Mouse (Mus musculus) forebrain, embryonic 11.5 days (tissue): Measurements from ENCODE around the gene Hpcal1. TPM values are rescaled to one million over a fixed set of nuclear protein-coding genes. Genes with fewer than 3 reads are reported as not detected.

ENCODE experiments used
- ATAC-seq: fragments of 200-750 bp; cut with Nextera tagmentation; replicated peaks from 2 replicates; pipeline ENCODE4 v1.8.0; 2017; ENCODE audit warnings: moderate TSS enrichment; ENCODE audit not compliant: low FRiP score
- DNase-seq: peaks from one replicate; pipeline ENCODE4 v3.0.0-alpha.2; 2017; ENCODE audit warnings: low spot score
- H3K27ac ChIP-seq: fragments of 300-500 bp; sonication (generic); 2 replicates; pipeline ENCODE4 v1.5.1; 2014; ENCODE audit warnings: low read depth, low read length
- H3K27me3 ChIP-seq: fragments of 300-500 bp; sonication (generic); 2 replicates; pipeline ENCODE4 v1.6.1; 2014; ENCODE audit warnings: mild to moderate bottlenecking, low read length, mixed read lengths; ENCODE audit not compliant: control insufficient read depth, insufficient read depth
- H3K36me3 ChIP-seq: fragments of 300-500 bp; sonication (generic); 2 replicates; pipeline ENCODE4 v1.6.1; 2014; ENCODE audit warnings: mild to moderate bottlenecking, low read length, moderate library complexity, mixed read lengths; ENCODE audit not compliant: control insufficient read depth, insufficient read depth
- H3K4me1 ChIP-seq: fragments of 300-500 bp; sonication (generic); replicated peaks from 2 replicates; pipeline ENCODE4 v1.6.1; 2014; ENCODE audit warnings: low read length, mixed read lengths; ENCODE audit not compliant: control insufficient read depth, insufficient read depth
- H3K4me2 ChIP-seq: fragments of 300-500 bp; sonication (generic); 2 replicates; pipeline ENCODE4 v1.6.1; 2014; ENCODE audit warnings: low read depth, mild to moderate bottlenecking, low read length, moderate library complexity, mixed read lengths; ENCODE audit not compliant: severe bottlenecking
- H3K4me3 ChIP-seq: fragments of 300-500 bp; sonication (generic); 2 replicates; pipeline ENCODE4 v1.5.1; 2014; ENCODE audit warnings: low read depth, low read length
- H3K9ac ChIP-seq: fragments of 300-500 bp; sonication (generic); 2 replicates; pipeline ENCODE4 v1.6.1; 2014; ENCODE audit warnings: low read length
- H3K9me3 ChIP-seq: fragments of 300-500 bp; sonication (generic); 2 replicates; pipeline ENCODE4 v1.6.1; 2016; ENCODE audit warnings: low read length, mixed read lengths; ENCODE audit not compliant: control insufficient read depth
- WGBS: fragments of 180-500 bp; shearing (Covaris S2); extraction: QIAGEN DNeasy Blood & Tissue Kit; methylation state at CpG from one replicate; pipeline ENCODE4 v1.1.7; 2014; 5-methylcytosine and 5-hydroxymethylcytosine counted together
- polyA plus RNA-seq: library from polyadenylated mRNA; unstranded; fragments of >200 nt; fragmentation: Nextera tagmentation; extraction: Ambion mirVana; gene quantifications from 2 replicates; pipeline ENCODE4 v1.2.1, GENCODE M21; 2014

Gene Hpcal1
- polyA plus RNA-seq, 1 experiment from 2014 or later: 41.9 TPM

DNA sequence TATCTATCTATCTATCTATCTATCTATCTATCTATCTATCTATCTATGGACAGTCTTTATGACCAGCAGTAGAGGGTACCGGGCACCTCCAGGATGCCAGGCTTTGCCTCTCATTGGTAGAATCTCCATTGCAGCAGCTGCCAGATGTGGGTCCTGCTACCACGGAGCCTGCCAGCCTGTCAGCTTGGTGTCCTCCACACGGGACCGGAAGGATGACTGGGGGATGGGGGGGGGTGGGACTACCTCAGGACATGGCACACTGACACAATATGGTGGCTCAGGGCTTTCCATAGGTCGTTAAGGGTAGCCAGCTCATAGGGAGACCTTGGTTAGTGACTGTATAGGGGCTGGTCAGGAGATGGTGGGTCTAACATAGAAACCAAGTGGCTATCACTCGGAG, 45.7 kb downstream of the Hpcal1 start:
- ATAC-seq (no peak), DNase-seq (no peak)
- Histone ChIP-seq H3K9ac (no peak overlapping the region), H3K27me3 (no peaks in the 10 kb centered on the region), H3K4me2 (no peak overlapping the region), H3K4me1 (no peaks in the 10 kb centered on the region), H3K9me3 (no peaks in the 10 kb centered on the region), H3K36me3 (no peaks in the 10 kb centered on the region), H3K27ac (no peak overlapping the region), H3K4me3 (no peak overlapping the region)
- 93% methylated on average over 6 of the region's 6 CpGs for WGBS

- no peak overlapping the region for H3K4me3 ChIP-seq
- H3K9ac ChIP-seq: no peak overlapping the region
- H3K27me3 ChIP-seq: no peaks in the 10 kb centered on the region
- H3K36me3 ChIP-seq: no peaks in the 10 kb centered on the region
- ATAC-seq: no peak
- no peaks in the 10 kb centered on the region for H3K4me1 ChIP-seq
- no peak overlapping the region for H3K27ac ChIP-seq
- no peaks in the 10 kb centered on the region for H3K9me3 ChIP-seq
- DNase-seq: no peak
- no peak overlapping the region for H3K4me2 ChIP-seq
- 87% methylated on average over 10 of the region's 10 CpGs for WGBS
These were observed 46.4 kb downstream of the Hpcal1 start for GRCm38 (mm10) chr12:17736859-17737577.

- H3K27me3 ChIP-seq: no peaks in the 10 kb centered on the region
- H3K4me1 ChIP-seq: no peaks in the 10 kb centered on the region
- ATAC-seq: no peak
- H3K36me3 ChIP-seq: no peaks in the 10 kb centered on the region
- H3K9me3 ChIP-seq: no peaks in the 10 kb centered on the region
- no peak for DNase-seq
- WGBS: 78% methylated on average over 3 of the region's 3 CpGs
- no peak overlapping the region for H3K4me3 ChIP-seq
- H3K27ac ChIP-seq: no peak overlapping the region
- H3K4me2 ChIP-seq: no peak overlapping the region
- no peak overlapping the region for H3K9ac ChIP-seq
These were observed 47.2 kb downstream of the Hpcal1 start for GRCm38 (mm10) chr12:17737808-17738207.

GRCm38 (mm10) chr12:17738473-17738872, 47.8 kb downstream of the Hpcal1 start:
- no peak overlapping the region for H3K27ac ChIP-seq
- no peaks in the 10 kb centered on the region for H3K9me3 ChIP-seq
- no peak overlapping the region for H3K4me2 ChIP-seq
- whole genome bisulfite sequencing: 40% methylated on average over 6 of the region's 6 CpGs
- ATAC-seq (no peak), DNase-seq (no peak)
- no peak overlapping the region for H3K4me3 ChIP-seq
- no peaks in the 10 kb centered on the region for H3K27me3 ChIP-seq
- H3K4me1 ChIP-seq: no peaks in the 10 kb centered on the region
- no peaks in the 10 kb centered on the region for H3K36me3 ChIP-seq
- H3K9ac ChIP-seq: no peak overlapping the region

- H3K4me3 ChIP-seq: no peak overlapping the region
- ATAC-seq (no peak), DNase-seq (no peak)
- H3K9me3 ChIP-seq: no peaks in the 10 kb centered on the region
- no peak overlapping the region for H3K9ac ChIP-seq
- no peaks in the 10 kb centered on the region for H3K4me1 ChIP-seq
- H3K27ac ChIP-seq: no peak overlapping the region
- H3K4me2 ChIP-seq: no peak overlapping the region
- 81% methylated on average over 1 of the region's 1 CpGs for WGBS
- H3K36me3 ChIP-seq: no peaks in the 10 kb centered on the region
- H3K27me3 ChIP-seq: no peaks in the 10 kb centered on the region
These were observed 49.6 kb downstream of the Hpcal1 start for GRCm38 (mm10) chr12:17740226-17740625.

GRCm38 (mm10) chr12:17741637-17742364, 51.1 kb downstream of the Hpcal1 start:
- Histone ChIP-seq H3K4me1 (peaks cover 7% of the 10 kb centered on the region; the same call in 1 of the 2 replicates), H3K36me3 (no peaks in the 10 kb centered on the region), H3K4me2 (no peak overlapping the region), H3K9me3 (no peaks in the 10 kb centered on the region), H3K27me3 (no peaks in the 10 kb centered on the region), H3K4me3 (no peak overlapping the region), H3K27ac (no peak overlapping the region), H3K9ac (no peak overlapping the region)
- no peak for DNase-seq
- 86% methylated on average over 17 of the region's 17 CpGs for WGBS
- no peak for ATAC-seq

- WGBS: 85% methylated on average over 11 of the region's 11 CpGs
- Histone ChIP-seq H3K27ac (no peak overlapping the region), H3K4me1 (peaks cover 16% of the 10 kb centered on the region; the same call in 1 of the 2 replicates)
These were observed 52.1 kb downstream of the Hpcal1 start for GRCm38 (mm10) chr12:17742571-17743321.

GRCm38 (mm10) chr12:17745431-17745830, 54.8 kb downstream of the Hpcal1 start:
- DNase-seq (no peak), ATAC-seq (no peak)
- H3K4me2 ChIP-seq: no peak overlapping the region
- H3K9me3 ChIP-seq: no peaks in the 10 kb centered on the region
- H3K4me1 ChIP-seq: peaks cover 18% of the 10 kb centered on the region; the same call in 1 of the 2 replicates
- H3K9ac ChIP-seq: no peak overlapping the region
- H3K36me3 ChIP-seq: no peaks in the 10 kb centered on the region
- 85% methylated on average over 7 of the region's 7 CpGs for WGBS
- H3K27me3 ChIP-seq: no peaks in the 10 kb centered on the region
- H3K4me3 ChIP-seq: no peak overlapping the region
- no peak overlapping the region for H3K27ac ChIP-seq

More at GRCm38 (mm10) chr12:17742571-17743321, 52.1 kb downstream of the Hpcal1 start:
- Histone ChIP-seq H3K9me3 (no peaks in the 10 kb centered on the region), H3K9ac (no peak overlapping the region), H3K4me3 (no peak overlapping the region), H3K4me2 (no peak overlapping the region), H3K27me3 (no peaks in the 10 kb centered on the region), H3K36me3 (no peaks in the 10 kb centered on the region)
- ATAC-seq (no peak), DNase-seq (no peak)
